Mouse (Mus musculus): ENCODE measurements at regions not wholly inside any gene's neighbourhood (a gene's known extent, or its start where the extent isn't known, plus 50 kb on each side); places are given as distances from the start of the nearest gene placed in this dataset.

DNA sequence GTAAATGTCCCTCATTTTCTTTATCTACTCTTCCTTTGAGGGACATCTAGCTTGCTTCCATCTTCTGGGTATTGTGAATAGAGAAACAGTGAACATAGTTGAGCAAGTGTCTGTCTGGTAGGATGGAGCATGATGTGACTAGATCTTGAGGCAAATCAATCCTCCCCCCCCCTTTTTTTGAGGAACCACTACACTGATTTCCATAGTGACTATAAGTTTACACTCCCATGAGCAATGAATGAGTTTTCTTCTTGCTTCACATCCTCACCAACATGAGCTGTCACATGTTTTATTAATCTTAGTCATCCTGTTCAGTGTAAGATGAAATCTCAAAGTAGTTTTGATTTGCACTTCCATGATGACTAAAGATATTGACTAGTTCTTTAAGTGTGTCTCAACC is 92.7 kb downstream of the Arrdc4 start:
- Histone ChIP-seq H3K27me3 (ENCODE audit: control insufficient read depth, insufficient read depth, low read length) (no peaks in the 10 kb centered on the region), H3K27ac (ENCODE audit: control insufficient read depth, insufficient read depth, low read length) (no peak overlapping the region), H3K4me1 (replicated peaks; ENCODE audit: control insufficient read depth, insufficient read depth, low read length) (no peaks in the 10 kb centered on the region), H3K4me3 (ENCODE audit: control insufficient read depth, insufficient read depth, low read length) (no peak overlapping the region), H3K36me3 (ENCODE audit: control insufficient read depth, insufficient read depth, low read length) (no peaks in the 10 kb centered on the region)
- no peak for DNase-seq
- TF ChIP-seq CTCF (IDR thresholded peaks at IDR 0.05; ENCODE audit: borderline replicate concordance, control insufficient read depth, extremely low read depth, insufficient read depth, low read length, poor library complexity) (no peak), POLR2A (IDR thresholded peaks at IDR 0.05; ENCODE audit: control insufficient read depth, extremely low read depth, insufficient read depth, low read length, poor library complexity) (no peak)

DNA sequence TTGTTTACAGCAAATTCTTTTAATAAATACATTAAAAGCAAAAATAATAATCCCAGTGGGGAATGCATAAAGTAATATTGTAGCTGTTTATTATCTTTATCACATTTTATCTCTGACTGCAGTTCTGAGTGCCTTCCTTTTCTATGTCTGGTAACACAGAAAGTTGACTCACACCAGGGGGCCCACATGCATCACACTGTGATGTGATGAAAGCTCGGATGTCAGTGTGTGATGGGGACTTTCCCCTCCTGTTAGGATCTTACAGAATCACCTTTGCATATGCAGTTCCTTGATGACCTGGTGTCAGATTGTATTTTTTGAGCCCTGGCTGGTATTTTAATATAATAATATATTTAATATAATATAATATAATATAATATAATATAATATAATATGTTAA is 95.5 kb downstream of the Arrdc4 start:
- TF ChIP-seq CTCF (IDR thresholded peaks at IDR 0.05; ENCODE audit: borderline replicate concordance, control insufficient read depth, extremely low read depth, insufficient read depth, low read length, poor library complexity) = no peak
- Histone ChIP-seq H3K27ac (ENCODE audit: control insufficient read depth, insufficient read depth, low read length) (no peak overlapping the region), H3K27me3 (ENCODE audit: control insufficient read depth, insufficient read depth, low read length) (no peaks in the 10 kb centered on the region), H3K4me1 (replicated peaks; ENCODE audit: control insufficient read depth, insufficient read depth, low read length) (no peaks in the 10 kb centered on the region), H3K4me3 (ENCODE audit: control insufficient read depth, insufficient read depth, low read length) (no peak overlapping the region), H3K36me3 (ENCODE audit: control insufficient read depth, insufficient read depth, low read length) (no peaks in the 10 kb centered on the region)
- no peak for DNase-seq
- 87% methylated on average over 1 of the region's 1 CpGs for WGBS

DNA sequence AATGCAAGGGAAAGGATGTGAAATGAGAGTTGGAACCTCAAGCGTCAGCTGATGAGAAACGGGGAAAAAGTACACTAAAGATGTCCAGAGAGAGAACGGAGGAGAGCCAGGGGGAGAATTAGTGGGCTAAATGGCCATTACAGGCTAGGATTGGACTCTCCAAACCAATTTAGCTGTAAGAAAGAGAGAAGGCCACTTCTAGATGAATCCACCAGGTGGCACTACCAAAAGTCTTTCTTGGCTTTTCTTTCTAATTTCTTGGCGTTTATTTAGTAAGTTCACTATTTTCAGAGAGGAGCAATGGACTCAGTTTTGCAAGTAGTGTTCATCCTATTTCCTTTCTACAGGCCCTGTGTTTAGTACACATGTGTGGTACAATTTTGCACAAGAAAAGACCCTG is 97.6 kb downstream of the Arrdc4 start:
- H3K36me3 ChIP-seq (ENCODE audit: control insufficient read depth, insufficient read depth, low read length) = no peaks in the 10 kb centered on the region
- TF ChIP-seq CTCF (IDR thresholded peaks at IDR 0.05; ENCODE audit: borderline replicate concordance, control insufficient read depth, extremely low read depth, insufficient read depth, low read length, poor library complexity) (no peak), POLR2A (IDR thresholded peaks at IDR 0.05; ENCODE audit: control insufficient read depth, extremely low read depth, insufficient read depth, low read length, poor library complexity) (no peak)
- no peaks in the 10 kb centered on the region for H3K27me3 ChIP-seq (ENCODE audit: control insufficient read depth, insufficient read depth, low read length)
- DNase-seq = no peak
- no peak overlapping the region for H3K27ac ChIP-seq (ENCODE audit: control insufficient read depth, insufficient read depth, low read length)
- H3K4me1 ChIP-seq (replicated peaks; ENCODE audit: control insufficient read depth, insufficient read depth, low read length) = no peaks in the 10 kb centered on the region
- H3K4me3 ChIP-seq (ENCODE audit: control insufficient read depth, insufficient read depth, low read length) = no peak overlapping the region
- WGBS = 71% methylated on average over 4 of the region's 4 CpGs

- no peak for TF ChIP-seq CTCF (IDR thresholded peaks at IDR 0.05; ENCODE audit: borderline replicate concordance, control insufficient read depth, extremely low read depth, insufficient read depth, low read length, poor library complexity)
- no peak for TF ChIP-seq POLR2A (IDR thresholded peaks at IDR 0.05; ENCODE audit: control insufficient read depth, extremely low read depth, insufficient read depth, low read length, poor library complexity)
- Histone ChIP-seq H3K27me3 (ENCODE audit: control insufficient read depth, insufficient read depth, low read length) (no peaks in the 10 kb centered on the region), H3K27ac (ENCODE audit: control insufficient read depth, insufficient read depth, low read length) (no peak overlapping the region), H3K4me3 (ENCODE audit: control insufficient read depth, insufficient read depth, low read length) (no peak overlapping the region), H3K4me1 (replicated peaks; ENCODE audit: control insufficient read depth, insufficient read depth, low read length) (no peaks in the 10 kb centered on the region), H3K36me3 (ENCODE audit: control insufficient read depth, insufficient read depth, low read length) (no peaks in the 10 kb centered on the region)
- DNase-seq = no peak
- 92% methylated on average over 7 of the region's 7 CpGs for WGBS
Measured at GRCm38 (mm10) chr7:68637556-68638215, 111.4 kb downstream of the Arrdc4 start.

GRCm38 (mm10) chr7:68621080-68621479 is 128.0 kb downstream of the Arrdc4 start:
- H3K27ac ChIP-seq (ENCODE audit: control insufficient read depth, insufficient read depth, low read length) = no peak overlapping the region

GRCm38 (mm10) chr7:68610499-68610898 is 138.5 kb downstream of the Arrdc4 start:
- Histone ChIP-seq H3K36me3 (ENCODE audit: control insufficient read depth, insufficient read depth, low read length) (no peaks in the 10 kb centered on the region), H3K27me3 (ENCODE audit: control insufficient read depth, insufficient read depth, low read length) (no peaks in the 10 kb centered on the region), H3K27ac (ENCODE audit: control insufficient read depth, insufficient read depth, low read length) (no peak overlapping the region), H3K4me1 (replicated peaks; ENCODE audit: control insufficient read depth, insufficient read depth, low read length) (no peaks in the 10 kb centered on the region), H3K4me3 (ENCODE audit: control insufficient read depth, insufficient read depth, low read length) (no peak overlapping the region)
- no peak for DNase-seq
- TF ChIP-seq POLR2A (IDR thresholded peaks at IDR 0.05; ENCODE audit: control insufficient read depth, extremely low read depth, insufficient read depth, low read length, poor library complexity) (no peak), CTCF (IDR thresholded peaks at IDR 0.05; ENCODE audit: borderline replicate concordance, control insufficient read depth, extremely low read depth, insufficient read depth, low read length, poor library complexity) (no peak)
- whole genome bisulfite sequencing = 92% methylated on average over 4 of the region's 4 CpGs

More at GRCm38 (mm10) chr7:68621080-68621479, 128.0 kb downstream of the Arrdc4 start:
- Histone ChIP-seq H3K4me1 (replicated peaks; ENCODE audit: control insufficient read depth, insufficient read depth, low read length) (no peaks in the 10 kb centered on the region), H3K27me3 (ENCODE audit: control insufficient read depth, insufficient read depth, low read length) (no peaks in the 10 kb centered on the region), H3K4me3 (ENCODE audit: control insufficient read depth, insufficient read depth, low read length) (no peak overlapping the region), H3K36me3 (ENCODE audit: control insufficient read depth, insufficient read depth, low read length) (no peaks in the 10 kb centered on the region)
- DNase-seq = no peak
- TF ChIP-seq CTCF (IDR thresholded peaks at IDR 0.05; ENCODE audit: borderline replicate concordance, control insufficient read depth, extremely low read depth, insufficient read depth, low read length, poor library complexity) (no peak), POLR2A (IDR thresholded peaks at IDR 0.05; ENCODE audit: control insufficient read depth, extremely low read depth, insufficient read depth, low read length, poor library complexity) (no peak)
- 94% methylated on average over 3 of the region's 3 CpGs for WGBS

GRCm38 (mm10) chr7:68607170-68607569 is 141.9 kb downstream of the Arrdc4 start:
- Histone ChIP-seq H3K4me3 (ENCODE audit: control insufficient read depth, insufficient read depth, low read length) (no peak overlapping the region), H3K36me3 (ENCODE audit: control insufficient read depth, insufficient read depth, low read length) (no peaks in the 10 kb centered on the region), H3K27me3 (ENCODE audit: control insufficient read depth, insufficient read depth, low read length) (no peaks in the 10 kb centered on the region), H3K4me1 (replicated peaks; ENCODE audit: control insufficient read depth, insufficient read depth, low read length) (no peaks in the 10 kb centered on the region), H3K27ac (ENCODE audit: control insufficient read depth, insufficient read depth, low read length) (no peak overlapping the region)
- TF ChIP-seq POLR2A (IDR thresholded peaks at IDR 0.05; ENCODE audit: control insufficient read depth, extremely low read depth, insufficient read depth, low read length, poor library complexity) (no peak), CTCF (IDR thresholded peaks at IDR 0.05; ENCODE audit: borderline replicate concordance, control insufficient read depth, extremely low read depth, insufficient read depth, low read length, poor library complexity) (no peak)
- 95% methylated on average over 4 of the region's 4 CpGs for WGBS
- no peak for DNase-seq
